Comparison of ENCODE assay signal across 20 mouse cellular contexts in the genomic region with DNA sequence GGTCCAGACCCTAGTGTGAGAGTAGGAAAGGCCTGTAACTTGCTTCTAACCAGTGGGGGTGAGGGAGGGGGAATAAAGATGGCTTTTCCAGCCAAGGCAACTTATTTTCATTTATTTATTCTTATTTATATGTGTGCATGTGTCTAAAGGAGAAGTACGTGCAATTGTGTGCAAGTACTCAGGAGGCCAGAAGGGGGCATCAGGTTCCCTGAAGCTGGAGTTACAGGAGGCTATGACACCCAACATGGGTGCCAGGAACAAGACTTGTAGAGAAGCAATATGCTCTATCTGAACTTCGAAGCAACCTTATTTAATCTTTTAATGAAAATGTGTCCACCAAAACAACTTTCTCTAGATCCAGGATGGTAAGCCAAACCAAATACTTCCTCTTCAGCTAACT. TPM values are rescaled to one million over a fixed set of nuclear protein-coding genes. Genes with fewer than 3 reads are reported as not detected.
DNase-seq lines count a peak whose midpoint lies in the region; ATAC-seq and TF ChIP-seq lines count a peak whose summit lies in the region.
"Had no signal": no experiment of that assay in that cellular context is flagged by ENCODE, and none has a peak within 500 bp of the region (broad histone marks: within the 10 kb centered on the region; RNA-seq: fewer than 3 reads in every experiment).

No protein-coding gene starts in this region.

- 0 out of 2 replicates have a peak, but pooled peaks have one; percentile 13 for TF ChIP-seq CTCF in kidney, adult 2 months (conservative IDR thresholded peaks at IDR 0.05; ENCODE audit: insufficient read depth, insufficient read length, low read depth, low read length)
- TF ChIP-seq CTCF in lung, postnatal 0 days (IDR thresholded peaks at IDR 0.05), result peak; percentile 24

- no peaks in the 10 kb centered on the region for H3K9me3 ChIP-seq in lung, postnatal 0 days (ENCODE audit: low read length)
- H3K9me3 ChIP-seq in ES-E14 (ENCODE audit: control insufficient read depth, insufficient read depth, low read depth, low read length), result no peaks in the 10 kb centered on the region
- H3K9me3 ChIP-seq: forebrain, embryonic 13.5 days; heart, embryonic 10.5 days; hindbrain, embryonic 12.5 days; limb, embryonic 15.5 days; midbrain, embryonic 15.5 days; neural tube, embryonic 15.5 days had no signal

- in situ Hi-C loops in ES-E14 (cut with MboI; ENCODE audit: low sequenced_read_pairs in 2 of 2, unreplicated experiment in 2 of 2), result no loop called here

- no peaks in the 10 kb centered on the region for H3K4me1 ChIP-seq in kidney, adult 2 months (ENCODE audit: control insufficient read depth, insufficient read depth, low read length)
- H3K4me1 ChIP-seq in lung, postnatal 0 days (ENCODE audit: insufficient read depth, low read depth, low read length), result no peaks in the 10 kb centered on the region
- peaks cover 2 to 11% of the 10 kb centered on the region in 2 experiments; a peak in 3 of 4 replicates for H3K4me1 ChIP-seq in ES-E14 (ENCODE audit: control insufficient read depth in 2 of 2, insufficient read depth in 2 of 2, low read length in 2 of 2, poor library complexity in 1 of 2)

- no peaks in the 10 kb centered on the region for H3K27me3 ChIP-seq in kidney, adult 2 months (replicated peaks; ENCODE audit: control insufficient read depth, insufficient read depth, low read length)
- H3K27me3 ChIP-seq in lung, postnatal 0 days (replicated peaks; ENCODE audit: insufficient read depth, low read length), result no peaks in the 10 kb centered on the region
- H3K27me3 ChIP-seq: forebrain, embryonic 13.5 days; hindbrain, embryonic 12.5 days; limb, embryonic 15.5 days; midbrain, embryonic 15.5 days; neural tube, embryonic 15.5 days had no signal

- no peak overlapping the region for H3K4me3 ChIP-seq in kidney, adult 2 months (ENCODE audit: insufficient read depth, low read depth, low read length)
- H3K4me3 ChIP-seq in lung, postnatal 0 days (ENCODE audit: low read depth, low read length), result no peak overlapping the region
- no peak overlapping the region for H3K4me3 ChIP-seq in ES-E14 (ENCODE audit: insufficient read depth in 1 of 2, low read depth in 1 of 2, low read length in 2 of 2, poor library complexity in 1 of 2, severe bottlenecking in 1 of 2)
- H3K4me3 ChIP-seq: erythroblast, embryonic 14.5 days; forebrain, embryonic 13.5 days; heart, embryonic 10.5 days; hindbrain, embryonic 12.5 days; limb, embryonic 15.5 days; midbrain, embryonic 15.5 days; neural tube, embryonic 15.5 days had no signal

- no peak for DNase-seq in kidney, adult 2 months
- no peak for DNase-seq in kidney, postnatal 10 days
- no peak for DNase-seq in lung, postnatal 0 days (ENCODE audit: low spot score)
- no peak for DNase-seq in lung, postnatal 10 days
- DNase-seq in ES-E14 (ENCODE audit: low read depth, low spot score), result no peak
- DNase-seq in cerebellum, postnatal 4 days (ENCODE audit: low spot score in 2 of 2), result no peak
- DNase-seq: adrenal gland, postnatal 36 days; B cell, adult 2 months; cerebellum, adult 2 months; gastrocnemius, postnatal 25 days; kidney, adult 9 months; lung, adult 2 months had no signal

- TF ChIP-seq POLR2A in kidney, adult 2 months (IDR thresholded peaks at IDR 0.05; ENCODE audit: low read depth, low read length), result no peak

- no peak for ATAC-seq in lung, postnatal 0 days
- 0 out of 2 replicates have a peak, but pooled peaks have one; percentile 52 for ATAC-seq in megakaryocyte progenitor cell, adult 5-6 weeks (replicated peaks; ENCODE audit: poor library complexity)
- ATAC-seq: forebrain, embryonic 13.5 days; midbrain, embryonic 15.5 days had no signal

- 93% methylated on average over 2 of the region's 2 CpGs for WGBS in kidney, adult 2 months
- WGBS in lung, postnatal 0 days, result 97% methylated on average over 2 of the region's 2 CpGs

- no peaks in the 10 kb centered on the region for H3K36me3 ChIP-seq in kidney, adult 2 months (ENCODE audit: control insufficient read depth, insufficient read depth, low read length)
- no peaks in the 10 kb centered on the region for H3K36me3 ChIP-seq in lung, postnatal 0 days (ENCODE audit: insufficient read depth, low read length)
- H3K36me3 ChIP-seq in ES-E14 (ENCODE audit: control insufficient read depth, insufficient read depth, low read length, poor library complexity, severe bottlenecking), result no peaks in the 10 kb centered on the region
- H3K36me3 ChIP-seq: heart, embryonic 10.5 days; hindbrain, embryonic 12.5 days; limb, embryonic 15.5 days; midbrain, embryonic 15.5 days; neural tube, embryonic 15.5 days had no signal

- H3K9ac ChIP-seq in lung, postnatal 0 days (replicated peaks; ENCODE audit: low read depth), result no peak overlapping the region
- H3K9ac ChIP-seq in ES-E14 (ENCODE audit: insufficient read depth, low read depth, low read length, poor library complexity, severe bottlenecking), result no peak overlapping the region
- H3K9ac ChIP-seq: forebrain, embryonic 13.5 days; hindbrain, embryonic 12.5 days; limb, embryonic 15.5 days; midbrain, embryonic 15.5 days; neural tube, embryonic 15.5 days had no signal

- H3K27ac ChIP-seq in kidney, adult 2 months (ENCODE audit: insufficient read depth, low read depth, low read length), result no peak overlapping the region
- H3K27ac ChIP-seq in lung, postnatal 0 days (ENCODE audit: low read length), result no peak overlapping the region
- no peak overlapping the region for H3K27ac ChIP-seq in ES-E14 (ENCODE audit: insufficient read depth, low read depth, low read length, poor library complexity, severe bottlenecking)
- H3K27ac ChIP-seq: forebrain, embryonic 13.5 days; heart, embryonic 10.5 days; hindbrain, embryonic 12.5 days; limb, embryonic 15.5 days; midbrain, embryonic 15.5 days; neural tube, embryonic 15.5 days had no signal

- TF ChIP-seq EP300 in lung, postnatal 0 days (IDR thresholded peaks at IDR 0.05), result no peak

- H3K4me2 ChIP-seq in lung, postnatal 0 days (replicated peaks; ENCODE audit: low read depth, low read length), result no peak overlapping the region
- H3K4me2 ChIP-seq: forebrain, embryonic 13.5 days; hindbrain, embryonic 12.5 days; limb, embryonic 15.5 days; midbrain, embryonic 15.5 days; neural tube, embryonic 15.5 days had no signal

TF ChIP-seq in ES-E14, 5 proteins besides CTCF, POLR2A, EP300 and RAD21:
- no peak for TF ChIP-seq ZNF384 (IDR thresholded peaks at IDR 0.05; ENCODE audit: low read depth, low read length)
- no peak for TF ChIP-seq HCFC1 (IDR thresholded peaks at IDR 0.05; ENCODE audit: borderline replicate concordance, insufficient read depth, low read length)
- TF ChIP-seq CHD2 (IDR thresholded peaks at IDR 0.05; ENCODE audit: low read depth, low read length), result no peak
- peak; percentile 78 for TF ChIP-seq ZC3H11A (IDR thresholded peaks at IDR 0.05; ENCODE audit: borderline replicate concordance, low read depth, low read length)

RNA-seq across cellular contexts. Expression of a gene that starts 39.7 kb away (rescaled TPM):
- polyA plus RNA-seq in kidney, adult 2 months (2012; rRNA removed), result 7.0 and 9.2 TPM in 2 replicates
- 4.4 and 6.0 TPM in 2 replicates for polyA plus RNA-seq in lung, postnatal 0 days (2015; fragmentation: Nextera tagmentation; extraction: Ambion mirVana)
- 9.9 and 29.2 TPM in 2 replicates for total RNA-seq in ES-E14 (2012; rRNA removed)
- 3.9 and 9.8 TPM in 2 replicates for total RNA-seq in megakaryocyte progenitor cell, adult 5-6 weeks (2015)
- 1.4 and 15.0 TPM in 2 replicates for total RNA-seq in megakaryocyte progenitor cell, adult 5-6 weeks (2017)
